Mouse (Mus musculus) kidney, adult 8-10 months (tissue): ENCODE data around the gene Ift57.

ENCODE experiments used
- DNase-seq, 2 experiments: peaks; one replicate each; pipeline ENCODE4 v3.0.0; 2022

Gene Ift57

GRCm38 (mm10) chr16:49698620-49699525 is at the start of gene Ift57:
TSS of gene Ift57 (plus strand) at chr16:49699233.
- peak; percentile 99 for DNase-seq

GRCm38 (mm10) chr16:49657182-49657581 is 41.9 kb upstream of the Ift57 start:
- peak; percentile 21 to 26 for DNase-seq

GRCm38 (mm10) chr16:49658029-49658428 is 41.0 kb upstream of the Ift57 start:
- DNase-seq: no peak

- no peak for DNase-seq
These were observed 39.9 kb upstream of the Ift57 start for GRCm38 (mm10) chr16:49659131-49659530.

GRCm38 (mm10) chr16:49660111-49660510 is 38.9 kb upstream of the Ift57 start:
- DNase-seq: no peak

GRCm38 (mm10) chr16:49662201-49662600 is 36.8 kb upstream of the Ift57 start:
- DNase-seq: no peak

GRCm38 (mm10) chr16:49664677-49665076 is 34.4 kb upstream of the Ift57 start:
- DNase-seq: no peak

- no peak for DNase-seq
These were observed 19.4 kb upstream of the Ift57 start for GRCm38 (mm10) chr16:49679666-49680065.

GRCm38 (mm10) chr16:49684961-49685360 is 14.1 kb upstream of the Ift57 start:
- no peak for DNase-seq

- DNase-seq: no peak
These were observed 788 bp downstream of the Ift57 start for GRCm38 (mm10) chr16:49699821-49700220.

- no peak for DNase-seq
These were observed 9.0 kb downstream of the Ift57 start for GRCm38 (mm10) chr16:49708074-49708473.

GRCm38 (mm10) chr16:49710188-49710587 is 11.2 kb downstream of the Ift57 start:
- no peak for DNase-seq

GRCm38 (mm10) chr16:49713302-49713701 is 14.3 kb downstream of the Ift57 start:
- DNase-seq: no peak

GRCm38 (mm10) chr16:49720671-49721070 is 21.6 kb downstream of the Ift57 start:
- no peak for DNase-seq

GRCm38 (mm10) chr16:49721678-49722077 is 22.6 kb downstream of the Ift57 start:
- no peak for DNase-seq

GRCm38 (mm10) chr16:49723222-49723621 is 24.2 kb downstream of the Ift57 start:
- DNase-seq: no peak

GRCm38 (mm10) chr16:49724232-49724631 is 25.2 kb downstream of the Ift57 start:
- no peak for DNase-seq

- no peak for DNase-seq
These were observed 25.9 kb downstream of the Ift57 start for GRCm38 (mm10) chr16:49724931-49725330.

GRCm38 (mm10) chr16:49725446-49725845 is 26.4 kb downstream of the Ift57 start:
- DNase-seq: no peak

- DNase-seq: no peak
These were observed 27.2 kb downstream of the Ift57 start for GRCm38 (mm10) chr16:49726216-49726615.

GRCm38 (mm10) chr16:49726761-49727160 is 27.7 kb downstream of the Ift57 start:
- peak in 1 of 2 experiments; percentile 10 for DNase-seq

- DNase-seq: no peak
These were observed 37.5 kb downstream of the Ift57 start for GRCm38 (mm10) chr16:49736536-49736935.

GRCm38 (mm10) chr16:49747360-49747759 is 48.3 kb downstream of the Ift57 start:
- no peak for DNase-seq

GRCm38 (mm10) chr16:49752906-49753305 is 53.9 kb downstream of the Ift57 start:
- no peak for DNase-seq

GRCm38 (mm10) chr16:49753318-49753717 is 54.3 kb downstream of the Ift57 start:
- no peak for DNase-seq
